Mouse (Mus musculus) embryo, embryonic 10.5 days (tissue): ENCODE results near the gene Rnf5.

Source experiments
- DNase-seq: peaks from one replicate; pipeline ENCODE4 v3.0.0-alpha.2; 2015; ENCODE audit warnings: low spot score

The Rnf5 gene

DNA sequence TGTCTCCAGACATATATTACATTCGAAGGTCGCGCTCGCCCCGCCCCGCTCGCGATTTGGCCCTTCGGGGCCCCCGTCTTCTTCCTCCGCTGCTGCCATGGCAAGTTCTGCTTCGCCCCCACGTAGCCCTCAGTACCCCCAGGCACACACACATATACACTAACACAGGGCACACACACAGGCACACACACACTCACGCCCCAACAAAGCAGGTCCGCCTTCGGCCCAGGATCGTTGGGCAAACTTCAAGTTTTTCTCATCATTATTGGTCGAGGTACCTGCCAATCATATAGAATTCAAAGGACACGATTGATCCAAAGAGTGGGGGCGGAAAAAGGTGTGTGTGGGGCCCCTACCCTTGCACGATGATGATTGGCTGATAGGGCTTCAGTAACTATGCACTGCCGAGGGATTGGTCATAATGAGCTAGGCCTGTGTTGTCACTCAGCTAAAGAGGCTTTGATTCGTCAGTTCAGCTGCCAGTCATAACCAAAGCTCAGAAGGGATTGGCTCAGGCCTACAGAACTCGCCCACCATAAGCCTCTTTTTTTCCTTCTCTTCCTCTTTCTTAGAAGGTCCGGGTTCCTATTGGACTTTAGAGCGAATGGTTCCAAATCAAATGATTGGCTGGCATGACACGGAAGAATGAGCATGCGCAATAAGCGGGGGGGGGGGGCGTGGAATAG lies at the start of gene Rnf5:
Rnf5 (minus strand) TSS at position 316 of the 686 bp plus-strand sequence.
- peak; percentile 100 for DNase-seq

DNA sequence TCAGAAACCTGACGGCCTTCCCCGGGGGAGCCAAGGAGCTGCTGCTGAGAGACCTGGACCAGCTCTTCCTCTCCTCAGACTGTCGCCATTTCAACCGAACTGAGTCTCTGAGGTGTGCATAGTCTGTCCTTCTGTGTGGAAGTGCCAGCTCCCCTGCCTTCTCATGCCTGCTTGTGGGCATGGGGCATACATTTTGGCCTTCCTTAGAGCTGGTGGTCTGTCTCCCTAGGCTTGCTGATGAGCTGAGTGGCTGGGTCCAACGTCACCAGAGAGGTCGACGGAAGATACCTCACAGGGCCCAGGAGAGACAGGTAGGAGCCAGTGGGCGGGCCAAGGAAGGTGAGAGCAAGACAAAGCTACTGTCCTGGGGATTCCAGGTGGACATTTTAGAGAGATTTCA lies 49.5 kb upstream of the Rnf5 start:
- DNase-seq = no peak

DNA sequence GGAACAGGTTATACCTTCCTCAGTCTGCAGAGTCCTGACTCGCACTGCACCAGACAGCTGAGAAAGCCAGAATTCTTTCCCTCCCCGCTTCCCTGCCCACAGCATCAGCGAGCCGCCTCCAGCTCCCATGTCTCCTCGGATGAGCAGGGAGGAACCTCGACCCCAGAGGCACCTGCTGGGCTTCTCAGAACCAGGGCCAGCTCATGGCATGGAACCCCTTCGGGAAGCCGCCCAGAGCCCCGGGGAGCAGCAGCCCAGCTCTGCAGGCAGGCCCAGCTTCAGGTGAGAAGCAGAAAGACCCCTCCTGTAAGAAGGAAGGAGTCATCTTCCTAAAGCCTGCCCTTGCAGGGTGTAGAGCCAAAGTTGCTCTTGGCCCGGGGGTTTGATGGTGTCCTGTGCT lies 49.1 kb upstream of the Rnf5 start:
- no peak for DNase-seq

DNA sequence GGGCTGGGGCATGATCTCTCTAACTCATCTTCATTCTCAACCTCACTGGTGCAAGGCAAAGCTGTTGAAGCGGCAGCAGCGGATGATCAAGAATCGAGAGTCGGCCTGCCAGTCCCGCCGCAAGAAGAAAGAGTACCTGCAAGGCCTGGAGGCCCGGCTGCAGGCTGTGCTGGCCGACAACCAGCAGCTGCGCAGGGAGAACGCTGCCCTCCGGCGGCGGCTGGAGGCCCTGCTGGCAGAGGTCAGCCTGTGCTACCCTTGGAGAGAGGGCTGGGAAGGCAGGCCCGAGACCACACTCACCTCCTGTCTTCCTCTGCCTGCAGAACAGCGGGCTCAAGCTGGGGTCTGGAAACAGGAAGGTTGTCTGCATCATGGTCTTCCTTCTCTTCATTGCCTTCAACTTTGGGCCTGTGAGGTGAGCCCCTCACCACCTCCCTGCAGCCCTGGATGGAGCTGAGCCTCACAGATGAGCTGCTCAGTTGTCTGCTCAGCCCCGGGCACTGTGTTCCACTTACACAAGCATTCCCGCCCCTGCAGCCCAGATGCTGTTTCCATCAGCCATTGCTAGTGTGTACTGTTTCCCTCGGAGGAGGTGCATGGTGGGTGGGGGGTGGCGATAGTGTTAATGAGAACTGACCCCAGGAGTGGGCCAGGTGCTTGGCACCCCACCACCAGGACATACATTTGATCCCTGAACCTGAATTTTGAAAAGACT lies 48.2 kb upstream of the Rnf5 start:
- DNase-seq = peak; percentile 64

DNA sequence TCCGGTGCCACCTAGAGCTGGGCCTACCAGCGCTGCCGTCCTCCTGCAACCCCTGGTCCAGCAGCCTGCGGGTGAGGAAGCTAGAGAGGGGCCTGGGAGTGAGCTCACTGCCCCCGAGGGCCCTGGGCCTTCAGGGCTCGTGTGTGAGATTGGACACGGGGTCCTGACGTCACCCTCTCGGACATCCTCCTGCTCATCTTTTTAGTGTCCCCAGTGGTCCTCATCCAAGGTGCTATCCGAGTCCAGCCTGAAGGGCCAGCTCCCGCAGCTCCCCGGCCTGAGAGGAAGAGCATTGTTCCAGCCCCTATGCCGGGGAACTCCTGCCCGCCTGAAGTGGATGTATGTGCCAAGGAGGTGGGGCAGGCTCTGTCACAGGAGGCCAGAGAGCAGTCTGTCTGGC lies 47.3 kb upstream of the Rnf5 start:
- no peak for DNase-seq

DNA sequence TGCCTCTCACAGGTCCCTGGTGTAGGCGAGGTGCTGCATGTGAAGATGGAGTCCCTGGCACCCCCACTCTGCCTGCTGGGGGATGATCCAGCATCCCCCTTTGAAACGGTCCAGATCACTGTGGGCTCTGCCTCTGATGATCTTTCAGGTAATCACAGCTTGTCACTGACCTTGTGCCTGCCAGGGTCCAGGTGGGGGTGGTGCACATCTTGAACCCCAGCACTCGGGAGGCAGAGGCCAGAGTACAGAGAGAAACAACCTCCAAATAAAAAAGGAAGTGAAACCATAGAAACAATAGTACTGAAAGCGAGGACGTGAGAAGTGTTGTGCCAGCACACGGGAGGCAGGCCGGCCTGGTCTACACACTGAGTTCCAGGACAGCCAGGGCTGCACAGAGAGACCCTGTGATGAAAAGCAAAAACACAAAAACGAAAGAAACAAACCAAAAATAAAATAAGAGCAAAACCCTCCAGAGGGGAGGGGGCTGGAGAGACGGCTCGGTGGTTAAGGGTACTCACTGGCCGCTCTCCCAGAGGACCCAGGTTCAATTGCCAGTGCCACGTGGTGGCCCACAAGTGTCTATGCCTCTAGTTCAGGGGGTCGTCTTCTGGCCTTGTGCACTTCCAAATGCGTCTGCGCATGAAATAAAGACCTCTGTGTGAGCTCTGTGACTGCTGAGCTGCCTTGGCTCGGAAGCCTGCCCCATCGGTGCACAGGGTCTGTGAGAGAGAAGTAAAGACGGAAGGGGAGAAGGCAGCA lies 45.8 kb upstream of the Rnf5 start:
- no peak for DNase-seq

DNA sequence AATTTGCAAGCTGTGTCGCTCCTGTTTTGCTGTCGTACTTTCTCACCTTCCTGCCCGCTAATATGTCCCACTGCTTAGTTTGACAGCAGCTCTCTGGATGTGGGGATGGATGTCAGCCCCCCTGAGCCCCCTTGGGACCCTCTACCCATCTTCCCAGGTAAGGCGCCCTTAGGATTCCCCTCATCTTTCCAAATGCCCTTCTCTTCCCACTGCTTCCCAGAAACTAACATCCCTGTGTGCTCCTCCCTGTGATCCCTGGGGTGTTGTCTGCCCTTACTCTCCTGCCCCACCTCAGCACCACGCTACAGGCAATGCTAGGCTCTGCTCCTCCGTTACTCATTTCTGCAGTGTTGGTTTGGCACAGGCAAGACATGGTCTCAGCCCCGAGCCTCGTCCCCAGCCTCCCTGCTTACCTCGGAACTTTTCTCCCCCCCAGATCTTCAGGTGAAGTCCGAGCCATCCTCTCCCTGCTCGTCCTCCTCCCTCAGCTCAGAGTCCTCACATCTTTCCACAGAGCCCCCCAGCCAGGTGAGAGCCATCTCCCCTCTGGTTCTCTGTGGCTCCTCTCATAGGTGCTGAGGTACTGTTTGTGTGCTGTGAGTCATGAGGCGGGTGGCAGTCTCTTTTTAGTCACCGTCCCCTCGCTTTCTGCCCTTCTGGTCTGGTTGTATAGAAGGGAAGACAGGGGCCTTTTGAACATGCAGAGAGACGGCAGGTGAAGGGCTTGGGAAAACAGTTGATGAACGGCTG lies 44.8 kb upstream of the Rnf5 start:
- DNase-seq = no peak

DNA sequence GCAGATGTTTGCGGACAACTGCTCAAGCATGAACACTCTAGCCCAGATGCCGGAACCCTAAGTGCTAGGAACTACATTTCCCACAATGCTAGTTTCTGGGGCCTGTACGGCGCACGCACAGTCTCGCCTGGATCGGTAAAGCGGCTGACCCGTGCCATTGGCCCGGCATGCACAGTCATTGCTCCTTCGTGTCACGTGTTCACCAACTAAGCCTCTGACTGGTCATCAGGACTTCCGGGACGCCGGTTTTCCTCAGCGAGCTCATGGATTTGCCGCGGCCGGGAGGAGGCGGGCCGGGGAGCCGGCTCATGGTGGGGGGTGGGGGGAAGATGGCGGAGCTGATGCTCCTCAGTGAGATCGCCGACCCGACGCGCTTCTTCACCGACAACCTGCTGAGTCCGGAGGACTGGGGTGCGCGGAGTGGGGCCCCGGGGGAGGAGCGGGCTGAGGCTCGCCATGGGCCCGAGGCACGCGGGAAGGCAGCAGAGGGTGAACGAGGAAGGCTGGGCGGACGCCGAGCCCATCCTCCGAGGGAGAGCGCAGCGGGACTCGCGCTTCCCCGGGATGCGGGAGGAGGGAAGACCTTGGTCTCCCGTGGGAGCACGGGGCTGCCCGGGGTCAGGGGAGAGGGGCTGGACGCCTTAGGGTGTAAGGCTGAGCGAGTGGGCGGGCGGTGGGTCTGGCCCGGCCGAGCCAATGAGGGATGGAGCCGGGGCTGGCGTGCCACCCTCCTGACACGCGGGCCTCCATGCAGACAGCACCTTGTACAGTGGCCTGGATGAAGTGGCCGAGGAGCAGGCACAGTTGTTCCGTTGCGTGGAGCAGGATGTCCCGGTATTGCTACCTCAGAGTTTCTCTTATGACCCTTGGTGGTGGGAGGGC lies 43.7 kb upstream of the Rnf5 start, which contains the start of gene Atf6b:
Atf6b (plus strand) TSS at position 241 of the 882 bp plus-strand sequence.
- DNase-seq = peak; percentile 98

DNA sequence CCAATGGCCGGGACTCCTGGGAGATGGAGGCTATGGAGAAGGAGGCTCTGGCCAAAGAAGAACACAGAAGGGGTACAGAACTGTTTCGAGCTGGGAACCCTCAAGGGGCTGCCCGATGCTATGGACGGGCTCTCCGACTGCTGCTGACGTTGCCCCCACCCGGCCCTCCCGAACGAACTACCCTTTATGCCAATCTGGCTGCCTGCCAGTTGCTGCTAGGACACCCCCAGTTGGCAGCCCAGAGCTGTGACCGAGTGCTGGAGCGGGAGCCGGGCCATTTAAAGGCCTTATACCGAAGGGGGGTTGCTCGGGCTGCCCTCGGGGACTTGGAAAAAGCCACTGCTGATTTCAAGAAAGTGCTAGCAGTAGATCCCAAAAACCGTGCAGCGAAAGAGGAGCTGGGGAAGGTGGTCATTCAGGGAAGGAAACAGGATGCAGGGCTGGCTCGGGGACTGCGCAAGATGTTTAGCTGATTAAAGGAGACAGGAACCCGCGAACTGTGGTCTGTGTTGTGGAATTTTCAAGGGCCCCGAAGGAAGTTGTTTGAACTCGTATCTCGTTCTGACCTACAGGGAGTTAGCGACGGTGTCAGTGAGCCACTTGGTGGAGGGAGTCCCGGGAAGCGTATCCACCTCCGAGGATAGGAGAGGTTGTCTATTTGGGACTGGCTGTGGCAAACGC lies 42.5 kb upstream of the Rnf5 start:
- DNase-seq = no peak

DNA sequence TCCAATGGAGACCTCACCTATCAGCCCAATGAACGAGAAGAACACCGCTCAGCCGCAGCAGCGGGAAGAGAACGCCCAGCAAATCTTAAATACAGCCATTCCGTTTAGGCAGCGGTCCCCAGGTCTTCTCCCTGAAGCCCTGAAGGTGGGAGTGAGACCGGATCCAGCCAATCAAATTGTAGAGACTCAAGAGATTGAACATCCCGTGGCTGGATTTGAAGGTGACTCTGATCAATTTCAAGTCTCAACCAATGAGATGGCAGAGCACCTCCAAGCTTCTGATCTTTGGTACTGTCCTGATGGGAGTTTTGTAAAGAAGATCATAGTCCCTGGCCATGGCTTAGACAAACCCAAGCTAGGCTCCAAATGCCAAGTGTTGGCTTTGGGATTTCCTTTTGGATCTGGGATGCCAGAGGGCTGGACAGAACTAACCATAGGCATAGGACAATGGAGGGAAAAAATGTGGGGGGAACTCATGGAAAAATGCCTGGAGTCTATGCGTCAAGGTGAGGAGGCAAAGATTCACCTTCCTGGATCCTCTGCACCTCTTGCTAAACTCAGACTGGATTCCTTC lies 41.9 kb upstream of the Rnf5 start:
- DNase-seq = no peak

DNA sequence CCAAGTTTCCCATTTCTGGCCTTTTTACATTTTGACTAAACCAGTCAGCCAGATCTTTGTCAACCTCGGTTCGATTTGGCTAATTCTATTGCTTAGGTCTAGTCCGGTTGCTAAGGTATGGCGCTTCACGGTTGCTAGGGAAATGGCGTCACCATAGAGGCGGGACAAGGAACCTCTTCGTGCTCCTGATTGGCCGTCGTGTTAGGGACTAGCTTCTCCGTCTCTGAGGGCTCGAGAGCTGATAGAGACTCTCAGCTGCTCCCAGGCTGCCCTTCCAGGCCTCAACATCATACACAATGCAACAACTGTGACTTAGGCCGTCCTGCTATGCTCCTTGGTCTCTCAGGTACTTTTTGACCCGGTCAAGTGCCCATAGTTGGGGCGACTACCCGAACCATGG lies 41.1 kb upstream of the Rnf5 start, which contains the start of gene Fkbpl:
Fkbpl (plus strand) TSS at position 157 of the 400 bp plus-strand sequence.
- peak; percentile 99 for DNase-seq

DNA sequence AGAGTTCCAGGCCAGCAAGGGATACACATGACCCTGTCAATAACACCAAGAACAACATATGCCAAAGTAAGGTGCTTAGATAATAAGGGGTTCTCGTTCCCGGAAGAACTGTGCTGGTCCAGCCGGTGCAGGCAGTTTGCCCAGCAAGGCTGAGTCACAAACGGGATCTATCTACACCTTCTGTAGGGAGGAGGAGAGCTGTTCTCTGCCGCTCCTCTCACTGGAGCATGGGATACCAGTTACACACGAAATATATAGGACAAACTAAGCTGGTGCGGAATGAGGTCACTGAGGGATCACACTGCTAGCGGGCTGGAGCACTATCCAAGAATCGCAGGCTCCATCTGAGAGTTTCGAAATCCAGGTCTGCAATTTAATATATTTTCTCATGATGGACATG lies 40.5 kb upstream of the Rnf5 start:
- DNase-seq = no peak

DNA sequence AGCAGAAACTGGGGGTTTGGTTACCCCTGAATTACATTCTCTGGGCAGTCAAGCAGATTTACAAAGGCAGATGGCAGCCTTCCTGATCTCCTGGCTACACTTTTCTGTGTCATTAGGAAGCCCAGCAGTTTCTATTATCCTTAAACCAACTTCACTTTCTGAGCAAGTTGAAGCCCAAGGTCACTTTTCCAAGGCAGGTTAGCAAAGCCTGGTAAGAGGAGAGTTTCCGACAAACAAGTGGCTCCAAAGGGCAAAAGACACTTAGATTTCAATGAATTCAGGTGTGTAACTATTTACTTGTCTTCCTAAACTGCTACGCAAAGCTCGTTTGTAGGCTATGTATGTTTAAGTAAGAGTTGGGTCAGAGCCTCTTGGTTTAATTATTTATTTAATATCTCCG lies 39.9 kb upstream of the Rnf5 start:
- DNase-seq = no peak

DNA sequence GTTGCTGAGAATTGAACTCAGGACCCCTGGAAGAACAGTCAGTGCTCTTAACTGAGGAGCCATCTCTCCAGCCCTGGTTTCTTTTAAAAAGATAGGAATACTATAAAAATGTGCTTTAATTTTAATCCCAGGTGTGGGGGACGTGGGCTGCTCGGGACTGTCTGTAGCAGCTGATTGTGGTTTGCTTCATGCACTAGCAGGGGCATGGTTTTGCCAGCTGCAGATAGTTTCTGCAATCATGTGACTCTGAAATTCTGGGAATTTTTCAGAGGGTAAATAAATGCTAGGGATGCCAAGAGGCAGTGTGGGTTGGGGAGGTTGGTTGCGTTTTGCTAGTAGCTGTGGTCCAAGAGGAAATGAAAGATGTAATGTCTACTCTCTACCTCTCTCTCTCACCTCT lies 38.5 kb upstream of the Rnf5 start:
- DNase-seq = no peak

DNA sequence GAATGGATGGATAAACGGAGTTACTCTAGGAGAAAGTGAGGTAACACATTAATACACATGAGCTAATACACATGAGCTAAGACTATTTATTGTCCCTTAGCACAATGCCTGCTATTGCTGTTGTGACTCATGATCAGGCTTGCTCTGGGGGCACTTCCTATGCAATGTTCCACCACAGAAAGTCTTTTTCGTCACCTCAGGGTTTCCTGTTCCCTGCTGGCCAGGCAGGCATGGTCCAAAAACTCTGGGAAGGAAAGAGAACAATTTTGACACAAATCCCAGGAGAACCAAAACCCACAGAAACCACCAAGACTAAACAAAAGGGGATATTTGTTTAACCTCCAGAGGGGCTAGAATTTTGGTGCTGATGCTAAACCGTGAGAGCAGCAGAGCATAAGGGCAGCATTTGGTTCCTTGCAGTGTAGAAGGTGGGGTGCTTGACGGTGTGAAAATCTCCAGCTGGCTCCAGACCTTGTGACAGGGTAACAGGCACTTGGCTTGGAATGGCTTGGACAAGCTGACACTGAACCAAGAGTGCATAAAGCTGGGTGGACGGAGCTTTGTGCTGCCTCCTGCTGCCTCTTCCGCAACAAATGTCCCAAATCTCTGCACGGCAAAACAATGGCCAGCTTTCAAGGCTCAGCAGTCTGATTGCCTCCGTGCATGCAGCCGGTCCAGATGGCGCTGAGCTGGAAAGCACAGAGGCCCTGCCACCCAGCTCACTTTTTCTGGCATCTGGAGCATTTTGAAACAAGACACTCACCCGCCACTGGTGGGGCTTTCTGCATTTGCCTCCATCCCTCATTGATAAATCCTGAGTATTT lies 37.5 kb upstream of the Rnf5 start:
- peak; percentile 69 for DNase-seq

DNA sequence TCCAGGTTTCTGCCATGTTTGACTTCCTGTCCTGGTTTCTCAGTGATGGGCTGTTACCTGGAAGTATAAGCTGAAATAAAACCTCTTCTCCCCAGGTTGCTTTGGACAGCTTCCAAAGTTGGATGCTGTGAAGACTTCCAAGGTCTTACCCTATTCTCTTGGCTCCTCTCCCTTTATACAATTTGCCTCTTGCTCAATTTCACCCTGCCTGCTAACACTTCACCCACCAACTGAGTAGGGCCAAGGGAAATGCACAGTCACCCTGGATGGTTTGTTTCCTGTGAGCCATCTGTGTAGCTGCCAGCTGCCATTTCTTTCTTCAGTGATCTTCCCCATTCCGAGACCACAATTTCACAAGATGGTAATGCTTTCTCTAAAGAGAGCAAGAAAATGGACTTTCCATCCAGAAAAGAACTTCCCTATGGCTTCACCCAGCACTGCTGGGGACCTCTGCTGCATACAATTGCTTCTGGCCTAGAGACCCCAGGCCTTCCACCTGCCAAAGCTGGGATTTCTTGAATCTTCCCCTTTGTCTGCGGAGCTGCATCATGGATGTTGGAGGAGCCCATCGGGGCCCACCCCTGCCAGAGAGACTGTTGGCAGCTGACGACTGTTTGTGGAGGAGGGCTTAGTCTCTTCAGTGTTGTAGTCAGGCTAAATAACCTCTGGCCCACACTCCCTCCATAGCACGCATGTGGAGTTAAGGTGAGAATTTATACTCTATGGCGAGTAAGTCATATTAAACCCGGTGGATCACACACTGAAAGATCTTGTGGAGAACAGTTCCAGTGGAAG lies 36.2 kb upstream of the Rnf5 start:
- no peak for DNase-seq

DNA sequence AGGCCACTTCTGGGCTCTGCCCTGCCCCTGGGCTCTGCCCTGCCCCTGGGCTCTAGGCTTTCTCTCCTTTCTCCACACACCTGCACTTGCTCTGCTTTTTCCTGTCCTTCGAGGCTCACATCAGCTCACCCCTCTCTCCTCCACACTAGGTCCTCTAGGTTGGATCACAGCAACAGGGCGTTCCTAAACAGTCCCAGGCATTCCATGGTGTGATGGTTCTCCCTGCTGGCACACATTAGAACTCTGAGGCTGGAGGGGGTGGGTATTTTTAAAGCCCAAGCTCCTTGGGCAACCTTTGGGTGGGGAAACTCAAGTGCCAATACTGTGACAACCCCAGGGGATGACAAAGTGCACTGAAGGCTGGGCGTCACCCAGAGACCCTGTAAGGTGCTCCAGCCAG lies 34.0 kb upstream of the Rnf5 start:
- DNase-seq = no peak

DNA sequence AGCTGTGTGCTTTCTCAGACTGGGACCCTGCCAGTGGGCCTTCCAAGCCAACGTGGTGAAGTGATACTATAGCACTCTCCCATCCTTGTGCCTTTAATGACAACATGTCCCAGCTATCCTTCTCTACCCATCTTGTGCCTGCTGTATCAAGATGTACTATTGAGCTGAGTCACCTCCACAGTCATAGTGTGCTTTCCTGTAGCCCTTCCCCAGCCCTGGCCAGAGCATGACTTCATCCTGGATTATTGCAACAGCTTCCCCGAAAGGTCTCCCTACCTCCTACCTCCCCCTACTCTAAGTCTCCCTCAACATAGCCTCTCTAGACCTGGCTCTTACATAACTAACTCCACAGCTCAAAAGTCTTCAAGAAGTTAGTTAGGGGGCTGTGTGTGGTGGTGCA lies 32.2 kb upstream of the Rnf5 start:
- no peak for DNase-seq
